Mouse (Mus musculus) cerebellum, adult 2 months (tissue): ENCODE data around the gene Tceal9.

Experiments used
- CTCF ChIP-seq: fragments of 200-500 bp; IDR thresholded peaks from 2 replicates; pipeline ENCODE4 v1.5.1; 2011; ENCODE audit warnings: low read depth, mild to moderate bottlenecking, control low read depth, low read length, moderate library complexity, borderline replicate concordance; ENCODE audit not compliant: insufficient read depth
- POLR2A ChIP-seq: fragments of 200-500 bp; IDR thresholded peaks from 2 replicates; pipeline ENCODE4 v1.6.1; 2011; ENCODE audit warnings: low read length, control low read depth, borderline replicate concordance; ENCODE audit not compliant: insufficient read depth

- TF ChIP-seq CTCF (no peak), POLR2A (no peak)
Measured at GRCm38 (mm10) chrX:136249671-136250070, 4.8 kb downstream of the Tceal9 start.
